Mouse (Mus musculus) lung, embryonic 14.5 days (tissue): ENCODE data around the gene Slc30a7. TPM values are rescaled to one million over a fixed set of nuclear protein-coding genes. Genes with fewer than 3 reads are reported as not detected.
A peak's percentile ranks its signal among the peaks of the same experiment; 100 is the strongest.

Source experiments
- ATAC-seq: fragments of 200-750 bp; cut with Nextera tagmentation; 2 replicates; pipeline ENCODE4 v1.8.0; 2017; ENCODE audit warnings: mild to moderate bottlenecking, moderate TSS enrichment, moderate library complexity; ENCODE audit not compliant: insufficient read depth
- DNase-seq: peaks from one replicate; pipeline ENCODE4 v3.0.0-alpha.2; 2015
- H3K27ac ChIP-seq: fragments of 300-500 bp; sonication (generic); 2 replicates; pipeline ENCODE4 v1.5.1; 2014; ENCODE audit warnings: low read depth, mild to moderate bottlenecking, moderate library complexity
- H3K27me3 ChIP-seq: fragments of 300-500 bp; sonication (generic); 2 replicates; pipeline ENCODE4 v1.6.1; 2014; ENCODE audit warnings: low read length, control low read depth; ENCODE audit not compliant: insufficient read depth
- H3K36me3 ChIP-seq: fragments of 300-500 bp; sonication (generic); 2 replicates; pipeline ENCODE4 v1.6.1; 2014; ENCODE audit warnings: control low read depth; ENCODE audit not compliant: insufficient read depth
- H3K4me1 ChIP-seq: fragments of 300-500 bp; sonication (generic); 2 replicates; pipeline ENCODE4 v1.6.1; 2014; ENCODE audit warnings: antibody characterized with exemption, control low read depth; ENCODE audit not compliant: insufficient read depth
- H3K4me2 ChIP-seq: fragments of 300-500 bp; sonication (generic); 2 replicates; pipeline ENCODE4 v1.6.1; 2014; ENCODE audit warnings: mild to moderate bottlenecking
- H3K4me3 ChIP-seq: fragments of 300-500 bp; sonication (generic); 2 replicates; pipeline ENCODE4 v1.5.1; 2014; ENCODE audit warnings: low read depth, low read length
- H3K9ac ChIP-seq: fragments of 300-500 bp; sonication (generic); 2 replicates; pipeline ENCODE4 v1.6.1; 2014
- H3K9me3 ChIP-seq: fragments of 300-500 bp; sonication (generic); 2 replicates; pipeline ENCODE4 v1.6.1; 2016; ENCODE audit warnings: low read depth, low read length, control low read depth
- CTCF ChIP-seq: IDR thresholded peaks from 2 replicates; pipeline ENCODE4 v1.5.1; 2016; ENCODE audit warnings: antibody characterized with exemption, low read depth
- whole genome bisulfite sequencing: fragments of 180-500 bp; shearing (Covaris S2); extraction: QIAGEN DNeasy Blood & Tissue Kit; methylation state at CpG from one replicate; pipeline ENCODE4 v1.1.7; 2014; 5-methylcytosine and 5-hydroxymethylcytosine counted together
- polyA plus RNA-seq: library from polyadenylated mRNA; unstranded; fragments of >200 nt; fragmentation: Nextera tagmentation; extraction: Ambion mirVana; gene quantifications from 2 replicates; pipeline ENCODE4 v1.2.1, GENCODE M21; 2014

Slc30a7 gene
- polyA plus RNA-seq, 1 experiment from 2014 or later: 34.3 TPM

DNA sequence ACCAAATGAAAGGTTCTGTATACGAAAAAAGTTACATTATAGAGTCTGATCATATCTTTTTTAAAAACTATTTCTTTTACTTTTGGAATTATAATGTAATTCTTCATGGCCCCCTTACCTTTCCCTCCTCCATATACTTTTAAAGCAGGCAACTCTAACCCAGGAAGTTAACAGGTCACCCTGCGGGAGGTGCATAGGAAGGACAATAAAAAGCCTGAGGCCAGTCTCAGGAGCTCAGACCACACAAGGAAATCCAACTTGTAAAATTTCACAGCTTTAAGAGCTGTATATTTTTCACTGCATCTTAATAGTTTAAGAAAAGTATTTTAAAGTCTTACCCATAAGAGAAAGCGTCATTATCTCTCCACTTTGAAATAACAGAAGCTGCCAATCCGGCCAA, 14.6 kb downstream of the Slc30a7 start:
- Histone ChIP-seq H3K4me3 (no peak overlapping the region), H3K36me3 (peaks cover 34% of the 10 kb centered on the region), H3K9ac (no peak overlapping the region), H3K9me3 (no peaks in the 10 kb centered on the region; the same call in 1 of the 2 replicates), H3K27me3 (no peaks in the 10 kb centered on the region), H3K27ac (no peak overlapping the region), H3K4me2 (no peak overlapping the region), H3K4me1 (no peaks in the 10 kb centered on the region)
- WGBS: 74% methylated on average over 4 of the region's 4 CpGs
- no peak for TF ChIP-seq CTCF
- ATAC-seq (no peak), DNase-seq (no peak)

DNA sequence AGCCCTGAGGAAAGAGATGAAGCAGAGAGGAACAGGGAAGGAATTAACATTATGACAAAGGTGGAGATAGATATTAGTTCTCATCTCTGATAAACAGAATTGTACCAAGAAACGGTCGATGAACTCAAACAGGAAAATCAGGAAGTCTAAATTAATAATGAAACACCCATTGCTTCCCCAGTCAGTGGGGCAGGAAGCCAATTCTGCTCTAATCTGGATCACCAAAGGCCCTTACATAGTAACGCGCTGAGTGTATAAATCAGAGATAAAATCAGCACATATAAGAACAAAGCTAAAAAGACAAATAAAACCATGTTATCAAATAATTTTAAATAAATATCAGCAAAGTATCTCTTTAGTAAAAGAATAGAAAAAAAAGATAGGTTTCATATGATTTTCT, 15.1 kb downstream of the Slc30a7 start:
- no peaks in the 10 kb centered on the region for H3K4me1 ChIP-seq
- H3K4me3 ChIP-seq: no peak overlapping the region
- TF ChIP-seq CTCF: no peak
- H3K9ac ChIP-seq: no peak overlapping the region
- no peaks in the 10 kb centered on the region for H3K27me3 ChIP-seq
- ATAC-seq (no peak), DNase-seq (peak; percentile 24)
- peaks cover 30% of the 10 kb centered on the region for H3K36me3 ChIP-seq
- H3K4me2 ChIP-seq: no peak overlapping the region
- H3K9me3 ChIP-seq: no peaks in the 10 kb centered on the region
- H3K27ac ChIP-seq: no peak overlapping the region
- WGBS: 66% methylated on average over 4 of the region's 4 CpGs

DNA sequence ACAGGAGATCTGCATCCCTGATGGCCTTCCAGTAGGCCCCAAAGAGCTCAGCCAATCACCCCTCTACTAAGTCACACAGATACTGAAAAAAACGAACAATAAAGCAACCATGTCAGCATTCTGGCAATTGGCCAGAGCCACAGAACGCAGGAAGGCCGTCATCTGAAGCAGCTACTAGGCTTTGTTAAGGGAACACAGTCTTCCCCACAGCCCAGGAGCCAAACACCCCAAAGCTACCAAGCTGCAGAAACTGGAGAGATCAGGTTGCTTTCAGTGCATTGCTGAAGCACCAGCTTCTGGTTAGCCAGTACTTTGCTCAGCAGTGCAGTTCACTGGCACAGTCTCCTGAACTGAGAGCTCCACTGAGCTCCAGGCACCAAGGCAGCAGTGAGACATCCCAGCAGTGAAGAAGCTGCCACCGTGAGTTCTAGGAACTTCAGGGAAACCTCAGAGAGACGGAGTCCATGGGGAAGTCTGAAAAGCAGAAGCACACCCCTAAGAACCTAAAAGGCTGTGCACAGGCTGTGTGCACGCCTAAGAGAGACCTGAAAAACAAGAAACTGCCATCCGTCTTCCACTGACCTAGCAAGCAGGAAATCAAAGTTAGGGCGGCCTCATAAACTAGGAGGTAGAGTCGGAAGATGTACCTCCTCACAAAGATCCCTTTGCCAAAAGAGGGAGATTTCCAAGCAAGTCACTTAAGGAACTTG, 21.9 kb downstream of the Slc30a7 start:
- Histone ChIP-seq H3K4me1 (no peaks in the 10 kb centered on the region), H3K4me3 (no peak overlapping the region), H3K9ac (no peak overlapping the region), H3K36me3 (peaks cover 57% of the 10 kb centered on the region), H3K9me3 (no peaks in the 10 kb centered on the region), H3K27me3 (no peaks in the 10 kb centered on the region), H3K4me2 (no peak overlapping the region), H3K27ac (no peak overlapping the region)
- 64% methylated on average over 9 of the region's 9 CpGs for WGBS
- ATAC-seq (no peak), DNase-seq (peak; percentile 65)
- no peak for TF ChIP-seq CTCF

DNA sequence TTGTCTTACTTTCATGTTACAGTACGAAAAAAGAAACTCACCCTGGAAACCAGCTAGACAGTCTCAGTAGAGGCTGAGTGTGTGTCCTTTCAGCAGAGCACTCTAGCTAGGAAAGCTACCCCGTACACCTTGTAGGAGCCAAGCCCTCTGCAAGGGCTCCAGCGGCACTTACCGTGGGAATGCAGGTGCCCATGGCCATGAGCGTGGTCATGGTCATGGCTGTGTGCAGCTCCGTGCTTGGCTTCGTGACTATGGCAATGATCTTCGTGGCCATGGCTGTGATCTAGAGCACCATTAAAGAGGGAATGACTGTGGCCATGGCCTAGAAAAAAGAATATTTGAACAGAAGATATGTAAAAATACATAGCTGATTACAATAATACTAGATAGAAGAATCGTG, 22.6 kb downstream of the Slc30a7 start:
- WGBS: 93% methylated on average over 9 of the region's 9 CpGs
- H3K36me3 ChIP-seq: peaks cover 54% of the 10 kb centered on the region

DNA sequence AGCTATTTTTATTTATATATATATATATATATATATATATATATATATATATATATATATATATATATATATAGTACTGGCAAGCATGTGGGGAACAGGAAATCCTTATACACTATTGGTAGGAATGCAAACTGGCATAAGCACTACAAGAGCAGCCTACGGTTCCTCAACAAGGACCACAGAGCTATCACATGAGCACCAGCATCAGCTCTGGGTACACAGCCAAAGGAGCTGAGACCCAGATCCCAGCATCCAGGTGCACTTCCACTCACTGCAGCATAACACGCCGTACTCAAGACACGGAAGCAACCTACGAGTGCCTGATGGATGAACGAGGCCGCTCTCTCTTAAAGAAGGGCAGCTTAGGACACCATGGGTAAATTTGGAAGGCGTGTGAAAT, 24.0 kb downstream of the Slc30a7 start:
- 91% methylated on average over 8 of the region's 8 CpGs for WGBS
- Histone ChIP-seq H3K4me2 (no peak overlapping the region), H3K27ac (no peak overlapping the region), H3K9me3 (no peaks in the 10 kb centered on the region), H3K36me3 (peaks cover 51% of the 10 kb centered on the region), H3K27me3 (no peaks in the 10 kb centered on the region), H3K9ac (no peak overlapping the region), H3K4me1 (no peaks in the 10 kb centered on the region), H3K4me3 (no peak overlapping the region)
- no peak for ATAC-seq
- no peak for DNase-seq
- TF ChIP-seq CTCF: no peak

More for the DNA sequence above, 22.6 kb downstream of the Slc30a7 start:
- Histone ChIP-seq H3K27ac (no peak overlapping the region), H3K9ac (no peak overlapping the region), H3K27me3 (no peaks in the 10 kb centered on the region), H3K4me1 (no peaks in the 10 kb centered on the region), H3K4me3 (no peak overlapping the region), H3K4me2 (no peak overlapping the region), H3K9me3 (no peaks in the 10 kb centered on the region)
- DNase-seq (no peak), ATAC-seq (no peak)
- TF ChIP-seq CTCF: no peak

DNA sequence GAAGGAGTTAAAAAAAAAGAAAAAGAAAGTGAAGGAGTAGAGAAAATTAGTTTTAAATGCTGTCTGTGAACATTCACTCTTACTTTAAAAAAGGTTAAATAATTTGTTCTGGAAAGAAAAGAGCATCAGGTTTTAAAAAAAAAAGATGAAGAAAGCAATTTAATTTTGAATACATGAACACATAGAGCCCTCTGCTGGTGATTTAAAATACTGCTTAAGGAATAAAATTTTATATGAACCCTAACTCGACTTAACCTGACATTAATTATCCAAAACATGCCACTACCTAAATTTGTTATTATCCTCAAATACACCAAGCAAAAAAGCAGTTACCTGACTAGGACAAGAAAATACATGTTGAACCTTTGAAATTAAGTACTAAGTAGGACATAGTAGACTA, 28.2 kb downstream of the Slc30a7 start:
- WGBS: 16% methylated on average over 1 of the region's 1 CpGs
- no peaks in the 10 kb centered on the region for H3K27me3 ChIP-seq
- H3K27ac ChIP-seq: no peak overlapping the region
- no peak overlapping the region for H3K4me2 ChIP-seq
- no peaks in the 10 kb centered on the region for H3K4me1 ChIP-seq
- ATAC-seq: no peak
- peaks cover 58% of the 10 kb centered on the region for H3K36me3 ChIP-seq
- H3K9ac ChIP-seq: no peak overlapping the region
- TF ChIP-seq CTCF: peak; percentile 54
- peak; percentile 81 for DNase-seq
- H3K9me3 ChIP-seq: no peaks in the 10 kb centered on the region
- H3K4me3 ChIP-seq: no peak overlapping the region

DNA sequence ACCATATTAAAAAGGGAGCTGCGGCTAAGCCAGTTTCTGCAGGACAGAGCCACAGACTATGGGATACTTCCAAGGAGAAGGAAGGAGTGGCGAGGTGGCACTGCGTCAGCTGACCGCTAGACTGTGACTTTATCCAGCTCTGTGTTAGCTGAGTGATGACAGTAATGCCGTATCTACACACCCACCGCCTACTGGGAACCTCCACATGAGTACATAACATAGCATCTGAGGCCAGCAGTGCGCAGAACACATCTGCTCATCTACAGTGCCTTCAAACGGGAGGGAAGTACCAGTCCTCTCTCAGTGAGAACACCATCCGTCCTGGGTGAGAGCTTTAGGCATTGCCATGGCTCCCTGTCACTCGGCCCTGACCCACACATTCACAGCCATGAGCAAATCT, 32.2 kb downstream of the Slc30a7 start:
- Histone ChIP-seq H3K4me1 (no peaks in the 10 kb centered on the region), H3K4me2 (no peak overlapping the region), H3K27me3 (no peaks in the 10 kb centered on the region), H3K4me3 (no peak overlapping the region), H3K36me3 (peaks cover 55% of the 10 kb centered on the region), H3K9ac (no peak overlapping the region), H3K27ac (no peak overlapping the region), H3K9me3 (no peaks in the 10 kb centered on the region)
- WGBS: 86% methylated on average over 10 of the region's 10 CpGs
- TF ChIP-seq CTCF: no peak
- DNase-seq (no peak), ATAC-seq (no peak)
